Comparison of ENCODE assay signal across 15 mouse cellular contexts in the genomic region with DNA sequence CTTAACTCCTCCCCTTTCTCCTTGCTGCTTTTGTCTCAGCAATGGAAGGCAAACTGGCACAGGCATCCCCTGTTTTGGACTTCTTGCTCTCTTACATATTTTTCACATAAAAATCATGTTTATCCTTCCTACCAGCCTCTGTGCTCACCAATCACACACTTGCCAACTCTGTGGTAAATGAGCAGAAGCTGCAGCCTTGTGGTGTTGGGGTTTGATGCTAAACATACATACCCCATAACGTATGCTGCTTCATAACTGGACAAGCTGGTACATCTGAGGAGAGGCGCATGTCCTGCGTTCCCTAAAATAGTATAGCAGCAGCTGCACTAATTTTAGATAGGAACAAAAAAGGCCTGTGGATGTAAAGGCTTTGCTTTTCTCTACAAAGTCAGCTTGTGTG.
DNase-seq lines count a peak whose midpoint lies in the region; ATAC-seq lines count a peak whose summit lies in the region.
"Had no signal": no experiment of that assay in that cellular context is flagged by ENCODE, and none has a peak within 500 bp of the region (broad histone marks: within the 10 kb centered on the region; RNA-seq: fewer than 3 reads in every experiment).

No protein-coding gene starts in this region.

- 53% methylated on average over 3 of the region's 3 CpGs for WGBS in embryonic facial prominence, embryonic 15.5 days
- WGBS in liver, embryonic 11.5 days, result 86% methylated on average over 3 of the region's 3 CpGs

- peak; percentile 39 for DNase-seq in heart, adult 11 months
- DNase-seq in heart, adult 8-10 months (ENCODE audit: low spot score), result no peak
- DNase-seq in left cerebral cortex, adult 18-20 months (ENCODE audit: low spot score in 2 of 2), result peak; percentile 48 to 69
- DNase-seq in right cerebral cortex, postnatal 4 days, result peak; percentile 9
- no peak for DNase-seq in liver, embryonic 11.5 days (ENCODE audit: low spot score)
- DNase-seq: thymus, postnatal 25 days had no signal

- 0 out of 2 replicates have a peak overlapping the region, but pooled peaks have one; percentile 7 for H3K27ac ChIP-seq in embryonic facial prominence, embryonic 15.5 days (replicated peaks)
- no peak overlapping the region for H3K27ac ChIP-seq in liver, embryonic 11.5 days (ENCODE audit: low read depth, low read length)
- H3K27ac ChIP-seq: hindbrain, postnatal 0 days; kidney, embryonic 15.5 days; limb, embryonic 10.5 days; macrophage; midbrain, embryonic 15.5 days; neural tube, embryonic 13.5 days had no signal

- H3K4me1 ChIP-seq in embryonic facial prominence, embryonic 15.5 days, result no peaks in the 10 kb centered on the region
- H3K4me1 ChIP-seq in liver, embryonic 11.5 days (replicated peaks; ENCODE audit: control insufficient read depth, insufficient read depth, low read length), result no peaks in the 10 kb centered on the region
- H3K4me1 ChIP-seq: kidney, embryonic 15.5 days; limb, embryonic 10.5 days; midbrain, embryonic 15.5 days had no signal

- H3K36me3 ChIP-seq in embryonic facial prominence, embryonic 15.5 days, result no peaks in the 10 kb centered on the region
- H3K36me3 ChIP-seq in liver, embryonic 11.5 days (ENCODE audit: control insufficient read depth, insufficient read depth, low read length), result no peaks in the 10 kb centered on the region
- H3K36me3 ChIP-seq: kidney, embryonic 15.5 days; limb, embryonic 10.5 days; midbrain, embryonic 15.5 days; neural tube, embryonic 13.5 days had no signal

- H3K27me3 ChIP-seq in embryonic facial prominence, embryonic 15.5 days, result no peaks in the 10 kb centered on the region
- no peaks in the 10 kb centered on the region for H3K27me3 ChIP-seq in liver, embryonic 11.5 days (replicated peaks; ENCODE audit: control insufficient read depth, insufficient read depth, low read length)
- H3K27me3 ChIP-seq: kidney, embryonic 15.5 days; midbrain, embryonic 15.5 days; neural tube, embryonic 13.5 days had no signal

- H3K4me2 ChIP-seq in embryonic facial prominence, embryonic 15.5 days (replicated peaks), result no peak overlapping the region
- H3K4me2 ChIP-seq in liver, embryonic 11.5 days, result no peak overlapping the region
- H3K4me2 ChIP-seq: kidney, embryonic 15.5 days; midbrain, embryonic 15.5 days; neural tube, embryonic 13.5 days had no signal

- no peak overlapping the region for H3K4me3 ChIP-seq in embryonic facial prominence, embryonic 15.5 days (replicated peaks)
- H3K4me3 ChIP-seq in liver, embryonic 11.5 days (ENCODE audit: low read depth, low read length), result no peak overlapping the region
- H3K4me3 ChIP-seq: kidney, embryonic 15.5 days; limb, embryonic 10.5 days; midbrain, embryonic 15.5 days; neural tube, embryonic 13.5 days had no signal

- H3K9me3 ChIP-seq in embryonic facial prominence, embryonic 15.5 days (replicated peaks), result no peaks in the 10 kb centered on the region
- no peaks in the 10 kb centered on the region for H3K9me3 ChIP-seq in liver, embryonic 11.5 days (ENCODE audit: control insufficient read depth, low read length)
- H3K9me3 ChIP-seq: kidney, embryonic 15.5 days; limb, embryonic 10.5 days; midbrain, embryonic 15.5 days; neural tube, embryonic 13.5 days had no signal

- no peak for ATAC-seq in embryonic facial prominence, embryonic 15.5 days (ENCODE audit: insufficient number of reproducible peaks, low FRiP score, low TSS enrichment, low read depth)
- ATAC-seq in erythroblast, adult 5-6 weeks (replicated peaks; ENCODE audit: low FRiP score, poor library complexity, severe bottlenecking), result no peak
- ATAC-seq in liver, embryonic 11.5 days (replicated peaks; ENCODE audit: low FRiP score), result no peak
- ATAC-seq: activated CD4-positive, CD25-positive, alpha-beta regulatory T cell, adult 4 months; hindbrain, postnatal 0 days; midbrain, embryonic 15.5 days had no signal

- no peak overlapping the region for H3K9ac ChIP-seq in embryonic facial prominence, embryonic 15.5 days
- no peak overlapping the region for H3K9ac ChIP-seq in liver, embryonic 11.5 days (ENCODE audit: low read depth, low read length)
- H3K9ac ChIP-seq: kidney, embryonic 15.5 days; midbrain, embryonic 15.5 days; neural tube, embryonic 13.5 days had no signal

Comparison
In these comparisons a context has a peak if more than half of its experiments do, and no peak if none do; other contexts are left out.
1. DNase-seq: peak in heart, adult 11 months (single experiment), left cerebral cortex, adult 18-20 months (2 of 2) and right cerebral cortex, postnatal 4 days (single experiment); none in heart, adult 8-10 months (single experiment) and liver, embryonic 11.5 days (single experiment).